Mouse (Mus musculus) lung, adult 2 months (tissue): ENCODE measurements around the gene Klhl26.

Source experiments
- CTCF ChIP-seq: fragments of 200-500 bp; IDR thresholded peaks from 2 replicates; pipeline ENCODE4 v1.5.1; 2011; ENCODE audit warnings: mild to moderate bottlenecking, low read length, control low read depth; ENCODE audit not compliant: insufficient read depth
- POLR2A ChIP-seq: fragments of 200-500 bp; IDR thresholded peaks from 2 replicates; pipeline ENCODE4 v1.6.1; 2011; ENCODE audit warnings: low read depth, mild to moderate bottlenecking, control low read depth, low read length, borderline replicate concordance; ENCODE audit errors: extremely low read depth

- TF ChIP-seq POLR2A (no peak), CTCF (no peak)
These were observed 41.6 kb downstream of the Klhl26 start for GRCm38 (mm10) chr8:70435156-70435555.
